Mouse (Mus musculus) lung, postnatal 0 days (tissue): ENCODE results near the gene Ttll2.
"Not testable (repeated sequence)": the region's sequence is repeated elsewhere in the genome, so short reads cannot be mapped to it uniquely, and the experiment has no call there.

Experiments
- CTCF ChIP-seq: IDR thresholded peaks from 2 replicates; pipeline ENCODE4 v1.5.1; 2016; ENCODE audit warnings: antibody characterized with exemption, mild to moderate bottlenecking
- EP300 ChIP-seq: IDR thresholded peaks from 2 replicates; pipeline ENCODE4 v1.6.1; 2016; ENCODE audit warnings: antibody characterized with exemption, mild to moderate bottlenecking, control low read depth

DNA sequence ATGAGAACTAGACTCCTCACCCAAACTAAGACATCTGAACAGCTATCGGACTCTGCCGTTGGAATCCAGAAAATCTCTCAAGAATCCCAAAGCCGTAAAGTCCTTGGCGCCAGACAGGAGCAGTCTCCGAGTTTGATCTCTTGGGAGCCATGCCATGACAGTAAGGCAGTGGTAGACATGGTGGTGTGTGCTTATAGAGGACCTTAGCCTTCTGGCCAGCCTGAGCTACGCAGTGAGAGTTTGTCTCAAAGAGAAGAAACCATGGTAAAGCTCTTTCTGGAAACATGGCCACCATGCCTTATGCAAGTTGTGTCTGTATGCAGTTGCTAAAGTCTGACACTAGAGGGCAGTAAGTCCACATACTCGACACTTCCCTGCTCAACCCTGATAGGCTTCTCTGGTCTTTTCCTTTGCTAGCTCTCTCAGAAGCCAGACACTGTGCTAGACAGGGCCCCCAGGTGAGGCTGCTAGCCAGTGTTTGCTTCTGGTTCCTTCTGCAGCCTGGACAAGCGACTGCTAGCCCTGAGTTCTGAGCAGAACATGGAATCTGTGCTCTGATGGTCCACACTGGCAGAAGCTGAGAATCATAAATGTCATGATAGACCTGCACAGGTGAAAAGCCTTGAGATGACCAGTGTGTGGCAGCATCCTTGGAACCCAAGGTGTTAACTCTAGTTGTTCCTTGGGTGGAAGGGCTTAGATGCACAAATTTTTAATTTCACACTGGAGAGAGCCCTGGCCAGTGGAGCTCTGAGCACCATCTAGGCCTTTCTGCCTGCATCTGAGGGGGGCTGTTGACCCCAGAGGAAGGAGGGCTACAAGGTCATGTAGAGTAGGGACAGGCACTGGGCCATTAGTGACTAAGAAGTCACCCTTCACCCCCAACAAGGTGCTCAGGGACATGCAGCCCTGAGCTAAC is 46.0 kb downstream of the Ttll2 start:
- TF ChIP-seq CTCF: peak; percentile 60
- not testable (repeated sequence) for TF ChIP-seq EP300
